Mouse (Mus musculus): ENCODE measurements around the gene Ctnnbl1.

DNA sequence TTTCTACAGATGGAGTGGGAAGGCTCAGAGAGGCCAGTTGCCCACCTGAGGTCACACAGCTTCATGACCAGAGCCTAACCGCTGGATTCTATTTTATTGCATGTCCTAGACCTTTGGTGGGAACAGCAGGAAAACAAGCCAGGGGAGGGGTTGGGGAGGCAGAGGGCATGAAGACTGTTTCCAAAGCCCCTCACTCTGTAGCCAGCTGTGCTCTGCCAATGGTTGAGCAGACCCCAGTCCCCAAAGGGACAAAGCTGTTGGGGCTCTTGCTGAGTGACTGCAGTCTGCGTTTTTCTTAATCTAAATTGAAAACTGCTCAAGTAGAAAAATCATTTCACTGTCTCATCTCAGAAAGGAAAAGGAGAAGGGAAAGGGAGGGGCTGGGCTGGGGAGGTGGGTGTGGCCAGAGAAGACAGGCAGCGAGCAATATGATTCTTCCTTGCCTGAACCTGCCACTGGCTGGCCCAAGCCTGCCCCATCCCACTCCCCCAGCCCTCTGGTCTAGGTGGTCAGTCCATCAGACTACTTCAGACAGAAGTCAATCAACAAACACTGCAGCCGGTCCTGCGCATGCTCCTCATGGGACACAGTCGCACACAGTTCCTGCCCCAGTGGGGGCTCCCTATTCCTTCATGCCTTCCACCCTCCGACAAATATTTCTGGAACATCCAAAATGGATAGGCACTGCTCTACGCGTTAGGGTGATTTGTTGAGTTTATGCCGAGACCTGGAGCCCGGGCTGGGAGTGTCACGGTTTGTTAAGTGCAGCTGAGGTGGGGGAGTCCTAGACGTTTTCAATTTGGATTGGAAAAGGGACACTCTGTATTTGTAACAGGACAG is 45.7 kb upstream of the Ctnnbl1 start:
- TF ChIP-seq TAL1 (IDR thresholded peaks at IDR 0.05; ENCODE audit: low read length) (no peak), GATA1 (IDR thresholded peaks at IDR 0.05; ENCODE audit: low read length) (no peak)

Measured in erythroblast, embryonic 14.5 days (primary cell).